Comparison of ENCODE assay signal across 8 mouse cellular contexts in genomic region chrX:12159534-12159881, GRCm38 (mm10). TPM values are rescaled to one million over a fixed set of nuclear protein-coding genes. Genes with fewer than 3 reads are reported as not detected.
DNase-seq lines count a peak whose midpoint lies in the region; ATAC-seq and TF ChIP-seq lines count a peak whose summit lies in the region.

No protein-coding gene starts in this region.

- ATAC-seq in embryonic facial prominence, embryonic 12.5 days (ENCODE audit: insufficient number of reproducible peaks, insufficient read depth, low FRiP score, low TSS enrichment): no peak
- peak; percentile 54 for ATAC-seq in hindbrain, embryonic 15.5 days (ENCODE audit: low FRiP score, low read depth)
- ATAC-seq in lung, embryonic 14.5 days (ENCODE audit: insufficient read depth): peak; percentile 14; the same call in 1 of the 2 replicates

- peak overlapping the region; percentile 55 for H3K9ac ChIP-seq in embryonic facial prominence, embryonic 12.5 days
- peak overlapping the region; percentile 53 for H3K9ac ChIP-seq in hindbrain, embryonic 15.5 days
- H3K9ac ChIP-seq in lung, embryonic 14.5 days: peak overlapping the region; percentile 66

- peak overlapping the region; percentile 56 for H3K4me2 ChIP-seq in embryonic facial prominence, embryonic 12.5 days (replicated peaks)
- H3K4me2 ChIP-seq in hindbrain, embryonic 15.5 days: peak overlapping the region; percentile 70
- peak overlapping the region; percentile 67 for H3K4me2 ChIP-seq in lung, embryonic 14.5 days

- peaks cover 55% of the 10 kb centered on the region for H3K27me3 ChIP-seq in embryonic facial prominence, embryonic 12.5 days
- H3K27me3 ChIP-seq in hindbrain, embryonic 15.5 days: peaks cover 22% of the 10 kb centered on the region; the same call in 1 of the 2 replicates
- H3K27me3 ChIP-seq in lung, embryonic 14.5 days (ENCODE audit: insufficient read depth, low read length): peaks cover 24% of the 10 kb centered on the region

- H3K4me3 ChIP-seq in gastrocnemius, adult 2 months: peak overlapping the region; percentile 78
- peak overlapping the region; percentile 42 for H3K4me3 ChIP-seq in embryonic facial prominence, embryonic 12.5 days
- peak overlapping the region; percentile 47 for H3K4me3 ChIP-seq in hindbrain, embryonic 15.5 days
- peak overlapping the region; percentile 47 for H3K4me3 ChIP-seq in lung, embryonic 14.5 days (ENCODE audit: low read depth, low read length)

- H3K36me3 ChIP-seq in embryonic facial prominence, embryonic 12.5 days: no peaks in the 10 kb centered on the region
- H3K36me3 ChIP-seq in hindbrain, embryonic 15.5 days: no peaks in the 10 kb centered on the region
- H3K36me3 ChIP-seq in lung, embryonic 14.5 days (ENCODE audit: insufficient read depth): no peaks in the 10 kb centered on the region

- DNase-seq in gastrocnemius, adult 2 months: peak; percentile 49
- no peak for DNase-seq in gastrocnemius, adult 8-10 months (ENCODE audit: low spot score in 2 of 2)
- peak; percentile 62 for DNase-seq in CD4-positive, CD25-positive, alpha-beta regulatory T cell, adult 2 months (ENCODE audit: low read depth, low spot score)
- DNase-seq in lung, embryonic 14.5 days: no peak
- DNase-seq in right cerebral cortex, adult 2 months (ENCODE audit: low spot score in 2 of 2): peak; percentile 47 to 51
- no peak for DNase-seq in ovary, postnatal 10 days (ENCODE audit: low spot score)

- WGBS in embryonic facial prominence, embryonic 12.5 days: 5% methylated on average over 10 of the region's 19 CpGs
- 3% methylated on average over 13 of the region's 19 CpGs for WGBS in hindbrain, embryonic 15.5 days
- WGBS in lung, embryonic 14.5 days: 2% methylated on average over 18 of the region's 19 CpGs

- intact Hi-C loops in gastrocnemius, adult 2 months (cut with DNase I): loop anchor here (5.0 to 10.0 kb wide), 2 partner anchors 93 to 525 kb away; no protein-coding TSS in a partner anchor

- peaks cover 13% of the 10 kb centered on the region; the same call in 1 of the 2 replicates for H3K4me1 ChIP-seq in embryonic facial prominence, embryonic 12.5 days
- peaks cover 31% of the 10 kb centered on the region; the same call in 1 of the 2 replicates for H3K4me1 ChIP-seq in hindbrain, embryonic 15.5 days (replicated peaks)
- H3K4me1 ChIP-seq in lung, embryonic 14.5 days (ENCODE audit: insufficient read depth): 0 out of 2 replicates have a peak, but pooled peaks cover 2% of the 10 kb centered on the region

- TF ChIP-seq CTCF in gastrocnemius, adult 2 months (IDR thresholded peaks at IDR 0.05): no peak
- no peak for TF ChIP-seq CTCF in lung, embryonic 14.5 days (IDR thresholded peaks at IDR 0.05; ENCODE audit: low read depth)

- no peaks in the 10 kb centered on the region for H3K9me3 ChIP-seq in embryonic facial prominence, embryonic 12.5 days
- H3K9me3 ChIP-seq in hindbrain, embryonic 15.5 days: no peaks in the 10 kb centered on the region
- no peaks in the 10 kb centered on the region for H3K9me3 ChIP-seq in lung, embryonic 14.5 days (ENCODE audit: low read depth, low read length)

- H3K27ac ChIP-seq in gastrocnemius, adult 2 months: peak overlapping the region; percentile 89
- H3K27ac ChIP-seq in embryonic facial prominence, embryonic 12.5 days: peak overlapping the region; percentile 90
- peak overlapping the region; percentile 57; the same call in 1 of the 2 replicates for H3K27ac ChIP-seq in hindbrain, embryonic 15.5 days (replicated peaks)
- H3K27ac ChIP-seq in lung, embryonic 14.5 days (ENCODE audit: low read depth): peak overlapping the region; percentile 89

RNA-seq across cellular contexts. Expression of gene Bcor, which starts 0.6 kb away (rescaled TPM):
- 10 to 100 TPM; 14.9 to 17.1 TPM for total RNA-seq in gastrocnemius, adult 2 months (2021)
- 10 to 100 TPM; 13.2 to 17.4 (median 14.1) TPM for total RNA-seq in gastrocnemius, adult 8-10 months (2022)
- polyA plus RNA-seq in embryonic facial prominence, embryonic 12.5 days (2016; fragmentation: Nextera tagmentation; extraction: Ambion mirVana): 20.6 TPM in 2 replicates
- polyA plus RNA-seq in hindbrain, embryonic 15.5 days (2015; fragmentation: Nextera tagmentation; extraction: Ambion mirVana): 13.0 and 15.8 TPM in 2 replicates
- polyA plus RNA-seq in lung, embryonic 14.5 days (2014; fragmentation: Nextera tagmentation; extraction: Ambion mirVana): 27.8 and 28.9 TPM in 2 replicates

Comparison
In these comparisons a context has a peak if more than half of its experiments do, and no peak if none do; other contexts are left out.
1. DNase-seq: peak in gastrocnemius, adult 2 months (single experiment), CD4-positive, CD25-positive, alpha-beta regulatory T cell, adult 2 months (single experiment) and right cerebral cortex, adult 2 months (2 of 2); none in gastrocnemius, adult 8-10 months (0 of 2), lung, embryonic 14.5 days (single experiment) and ovary, postnatal 10 days (single experiment).
2. Peak in every context shown above with its lines, with median percentiles within 50 percentile points of each other: H3K27ac ChIP-seq, H3K4me3 ChIP-seq, H3K4me2 ChIP-seq and H3K9ac ChIP-seq.